Mouse (Mus musculus) limb, embryonic 12.5 days (tissue): ENCODE measurements around the gene Lpp. TPM values are rescaled to one million over a fixed set of nuclear protein-coding genes. Genes with fewer than 3 reads are reported as not detected.

Source experiments
- ATAC-seq: fragments of 200-750 bp; cut with Nextera tagmentation; 2 replicates; pipeline ENCODE4 v1.8.0; 2017; ENCODE audit warnings: low read depth, moderate TSS enrichment; ENCODE audit not compliant: insufficient number of reproducible peaks, insufficient read depth, low FRiP score, low TSS enrichment
- H3K27ac ChIP-seq: fragments of 300-500 bp; sonication (generic); 2 replicates; pipeline ENCODE4 v1.5.1; 2016; ENCODE audit warnings: mild to moderate bottlenecking, moderate library complexity
- H3K27me3 ChIP-seq: fragments of 300-500 bp; sonication (generic); 2 replicates; pipeline ENCODE4 v1.6.1; 2016; ENCODE audit warnings: mild to moderate bottlenecking, moderate library complexity
- H3K36me3 ChIP-seq: fragments of 300-500 bp; sonication (generic); 2 replicates; pipeline ENCODE4 v1.6.1; 2016; ENCODE audit warnings: mild to moderate bottlenecking, moderate library complexity
- H3K4me1 ChIP-seq: fragments of 300-500 bp; sonication (generic); replicated peaks from 2 replicates; pipeline ENCODE4 v1.6.1; 2016
- H3K4me2 ChIP-seq: fragments of 300-500 bp; sonication (generic); 2 replicates; pipeline ENCODE4 v1.6.1; 2016; ENCODE audit warnings: mild to moderate bottlenecking, moderate library complexity
- H3K4me3 ChIP-seq: fragments of 300-500 bp; sonication (generic); replicated peaks from 2 replicates; pipeline ENCODE4 v1.5.1; 2016; ENCODE audit warnings: mild to moderate bottlenecking
- H3K9ac ChIP-seq: fragments of 300-500 bp; sonication (generic); replicated peaks from 2 replicates; pipeline ENCODE4 v1.6.1; 2016; ENCODE audit warnings: mild to moderate bottlenecking, moderate library complexity
- H3K9me3 ChIP-seq: fragments of 300-500 bp; sonication (generic); 2 replicates; pipeline ENCODE4 v1.6.1; 2016; ENCODE audit warnings: mild to moderate bottlenecking, moderate library complexity
- WGBS: fragments of 180-500 bp; shearing (Covaris S2); methylation state at CpG from one replicate; pipeline ENCODE4 v1.1.7; 2016; 5-methylcytosine and 5-hydroxymethylcytosine counted together
- polyA plus RNA-seq: library from polyadenylated mRNA; unstranded; fragments of >200 nt; fragmentation: Nextera tagmentation; extraction: Ambion mirVana; gene quantifications from 2 replicates; pipeline ENCODE4 v1.2.1, GENCODE M21; 2016

The Lpp gene
- polyA plus RNA-seq, 1 experiment from 2014 or later, result 39.4 TPM

DNA sequence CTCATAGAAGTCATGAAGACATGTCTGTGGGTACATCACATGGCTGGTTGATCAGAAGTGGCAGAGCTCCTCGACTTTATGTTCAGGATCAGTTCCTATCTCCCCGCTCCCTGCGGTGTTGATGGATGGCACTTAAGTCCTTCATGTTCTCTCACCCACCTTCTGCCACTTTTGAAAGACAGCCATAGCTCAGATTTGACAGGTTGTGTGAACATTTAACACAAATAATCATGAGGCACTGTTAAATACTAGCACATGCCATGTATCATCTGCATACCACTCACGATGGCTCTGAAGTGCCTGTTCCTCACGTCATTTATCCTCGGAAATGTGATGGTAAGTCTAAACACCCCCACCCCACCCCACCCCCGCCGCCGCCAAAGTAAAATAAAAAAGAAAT lies 441.2 kb downstream of the Lpp start:
- no peaks in the 10 kb centered on the region for H3K36me3 ChIP-seq
- H3K4me1 ChIP-seq, result 0 out of 2 replicates have a peak, but pooled peaks cover 6% of the 10 kb centered on the region
- no peak for ATAC-seq
- no peak overlapping the region for H3K4me2 ChIP-seq
- no peak overlapping the region for H3K27ac ChIP-seq
- no peaks in the 10 kb centered on the region for H3K27me3 ChIP-seq
- WGBS, result 85% methylated on average over 9 of the region's 9 CpGs
- H3K9ac ChIP-seq, result no peak overlapping the region
- no peak overlapping the region for H3K4me3 ChIP-seq
- H3K9me3 ChIP-seq, result no peaks in the 10 kb centered on the region

GRCm38 (mm10) chr16:24836550-24836949 lies 443.2 kb downstream of the Lpp start:
- ATAC-seq, result no peak
- Histone ChIP-seq H3K9ac (no peak overlapping the region), H3K9me3 (no peaks in the 10 kb centered on the region), H3K36me3 (no peaks in the 10 kb centered on the region), H3K4me3 (no peak overlapping the region), H3K4me2 (no peak overlapping the region), H3K27me3 (no peaks in the 10 kb centered on the region), H3K27ac (no peak overlapping the region), H3K4me1 (0 out of 2 replicates have a peak, but pooled peaks cover 6% of the 10 kb centered on the region)
- WGBS, result 86% methylated on average over 5 of the region's 5 CpGs

DNA sequence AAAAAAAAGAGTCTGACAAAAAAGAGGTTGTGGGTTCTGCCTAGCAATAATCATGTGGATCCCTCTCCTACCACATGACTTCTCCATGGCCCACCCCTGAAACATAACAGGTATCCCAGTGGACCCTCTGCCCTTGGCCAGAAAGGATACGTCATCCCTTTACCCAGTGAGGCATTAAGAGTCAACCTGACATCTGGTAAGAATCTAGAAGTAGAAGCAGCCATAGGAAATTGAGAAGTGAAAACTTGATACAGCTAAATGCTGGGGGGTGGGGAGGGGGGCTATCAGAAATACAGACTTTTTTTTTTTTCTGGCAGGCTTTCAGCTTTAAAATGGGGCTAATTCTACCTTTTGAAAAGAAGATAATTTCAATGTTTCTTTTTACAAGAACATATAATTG lies 445.7 kb downstream of the Lpp start:
- H3K4me3 ChIP-seq, result no peak overlapping the region
- ATAC-seq, result no peak
- no peaks in the 10 kb centered on the region for H3K27me3 ChIP-seq
- H3K27ac ChIP-seq, result no peak overlapping the region
- H3K4me2 ChIP-seq, result no peak overlapping the region
- WGBS, result 44% methylated on average over 1 of the region's 1 CpGs
- no peaks in the 10 kb centered on the region for H3K4me1 ChIP-seq
- no peaks in the 10 kb centered on the region for H3K9me3 ChIP-seq
- no peak overlapping the region for H3K9ac ChIP-seq
- no peaks in the 10 kb centered on the region for H3K36me3 ChIP-seq

DNA sequence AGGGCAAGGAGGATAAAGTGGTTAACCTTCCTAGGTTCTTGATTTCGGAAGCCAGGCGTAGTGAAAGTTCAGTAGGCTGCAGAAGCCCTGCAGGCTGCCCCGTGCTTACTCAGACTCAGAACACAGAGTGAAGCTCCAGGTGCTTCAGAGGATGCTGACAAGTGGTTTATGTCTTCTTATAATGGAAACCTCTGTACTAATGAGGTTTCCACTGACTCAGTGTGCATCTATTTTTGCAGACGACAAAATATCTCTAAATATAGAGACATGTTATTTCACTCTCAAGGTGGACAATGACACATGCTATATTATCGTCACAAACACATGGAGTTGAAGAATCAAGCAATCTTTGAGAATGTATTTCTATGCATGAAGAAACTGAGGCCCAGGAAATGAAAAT lies 446.8 kb downstream of the Lpp start:
- H3K27ac ChIP-seq, result no peak overlapping the region
- H3K4me2 ChIP-seq, result no peak overlapping the region
- H3K9me3 ChIP-seq, result no peaks in the 10 kb centered on the region
- no peaks in the 10 kb centered on the region for H3K27me3 ChIP-seq
- H3K36me3 ChIP-seq, result no peaks in the 10 kb centered on the region
- H3K4me3 ChIP-seq, result no peak overlapping the region
- H3K9ac ChIP-seq, result no peak overlapping the region
- no peak for ATAC-seq
- WGBS, result 92% methylated on average over 5 of the region's 5 CpGs
- no peaks in the 10 kb centered on the region for H3K4me1 ChIP-seq

DNA sequence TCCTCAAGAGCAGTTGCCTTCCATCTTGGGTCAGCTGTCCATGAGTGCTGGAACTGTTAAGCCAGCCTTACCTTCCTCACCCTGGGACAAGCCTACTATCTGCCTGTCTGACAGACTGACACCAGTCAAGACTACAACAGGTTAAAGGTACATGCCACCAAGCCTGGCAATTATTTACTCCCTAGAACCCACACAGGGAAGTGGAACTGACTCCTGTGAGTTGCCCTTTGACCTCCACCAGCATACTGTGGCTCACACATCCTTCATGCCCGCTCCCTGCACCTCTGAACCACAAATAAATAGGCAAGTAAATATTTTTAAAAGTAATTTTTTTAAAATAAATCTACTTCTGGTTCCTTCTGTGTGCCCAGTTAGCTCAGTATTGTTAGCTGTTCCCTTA lies 452.8 kb downstream of the Lpp start:
- 91% methylated on average over 1 of the region's 1 CpGs for WGBS
- ATAC-seq, result no peak
- no peak overlapping the region for H3K27ac ChIP-seq

DNA sequence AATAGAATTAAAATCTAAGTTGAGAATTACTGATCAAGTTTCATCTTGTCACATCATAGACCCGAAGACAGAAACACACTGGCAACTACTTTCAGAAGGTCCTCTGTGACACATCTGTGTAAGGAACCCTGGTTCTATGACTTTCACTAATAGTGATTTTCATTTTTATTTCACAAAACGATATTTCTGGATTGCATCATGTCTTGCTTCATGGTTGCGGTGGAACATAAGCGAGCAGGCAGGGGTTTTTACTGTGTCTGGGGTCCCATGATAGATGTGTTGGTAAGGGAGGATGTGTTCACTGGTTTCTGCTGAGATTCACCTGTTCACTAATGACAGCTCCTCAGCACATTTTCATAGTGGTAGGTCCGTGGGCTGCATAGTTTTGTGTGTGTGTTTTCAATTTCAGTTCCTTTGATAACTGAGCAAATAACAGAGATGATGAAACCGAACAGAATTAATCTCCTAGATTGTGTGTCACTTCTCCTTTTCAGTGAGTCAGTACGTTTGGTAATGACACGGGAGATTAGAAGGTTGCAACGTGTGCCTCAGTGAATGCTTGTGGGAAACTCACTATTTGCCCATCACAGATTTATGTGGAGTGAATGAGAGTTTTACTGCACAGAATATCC lies 466.3 kb downstream of the Lpp start:
- H3K27ac ChIP-seq, result no peak overlapping the region
- H3K9ac ChIP-seq, result no peak overlapping the region
- no peaks in the 10 kb centered on the region for H3K27me3 ChIP-seq
- H3K4me3 ChIP-seq, result no peak overlapping the region
- ATAC-seq, result no peak
- no peaks in the 10 kb centered on the region; the same call in 1 of the 2 replicates for H3K4me1 ChIP-seq
- H3K9me3 ChIP-seq, result no peaks in the 10 kb centered on the region
- H3K36me3 ChIP-seq, result no peaks in the 10 kb centered on the region
- no peak overlapping the region for H3K4me2 ChIP-seq
- 88% methylated on average over 9 of the region's 9 CpGs for WGBS

More for the DNA sequence above, 452.8 kb downstream of the Lpp start:
- H3K9ac ChIP-seq, result no peak overlapping the region
- H3K9me3 ChIP-seq, result no peaks in the 10 kb centered on the region
- no peaks in the 10 kb centered on the region for H3K4me1 ChIP-seq
- H3K36me3 ChIP-seq, result no peaks in the 10 kb centered on the region
- H3K27me3 ChIP-seq, result no peaks in the 10 kb centered on the region
- H3K4me2 ChIP-seq, result no peak overlapping the region
- no peak overlapping the region for H3K4me3 ChIP-seq

DNA sequence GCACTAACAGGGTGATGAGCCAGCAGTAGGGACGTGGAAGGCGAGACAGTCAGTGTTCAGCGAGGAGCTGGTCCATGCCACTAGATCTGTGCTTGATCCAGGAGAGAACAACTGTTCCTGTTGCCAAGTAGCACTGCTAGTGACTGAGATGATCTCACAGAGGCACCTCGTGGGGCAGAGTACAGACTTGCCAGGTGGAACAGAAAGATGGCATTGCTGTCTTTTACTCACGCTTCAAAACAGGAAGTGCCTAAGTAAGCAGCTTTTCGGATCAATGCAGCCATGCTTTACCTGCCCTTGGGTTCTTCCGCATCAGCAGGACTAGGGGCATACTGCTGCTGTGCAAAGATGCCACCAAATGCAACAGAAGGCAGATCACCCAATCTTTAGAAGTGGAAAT lies 467.1 kb downstream of the Lpp start:
- WGBS, result 85% methylated on average over 7 of the region's 7 CpGs
- no peak overlapping the region for H3K27ac ChIP-seq
- no peak overlapping the region for H3K4me3 ChIP-seq
- no peaks in the 10 kb centered on the region for H3K27me3 ChIP-seq
- H3K36me3 ChIP-seq, result no peaks in the 10 kb centered on the region
- H3K9me3 ChIP-seq, result no peaks in the 10 kb centered on the region
- no peak overlapping the region for H3K9ac ChIP-seq
- no peaks in the 10 kb centered on the region; the same call in 1 of the 2 replicates for H3K4me1 ChIP-seq
- no peak for ATAC-seq
- H3K4me2 ChIP-seq, result no peak overlapping the region

DNA sequence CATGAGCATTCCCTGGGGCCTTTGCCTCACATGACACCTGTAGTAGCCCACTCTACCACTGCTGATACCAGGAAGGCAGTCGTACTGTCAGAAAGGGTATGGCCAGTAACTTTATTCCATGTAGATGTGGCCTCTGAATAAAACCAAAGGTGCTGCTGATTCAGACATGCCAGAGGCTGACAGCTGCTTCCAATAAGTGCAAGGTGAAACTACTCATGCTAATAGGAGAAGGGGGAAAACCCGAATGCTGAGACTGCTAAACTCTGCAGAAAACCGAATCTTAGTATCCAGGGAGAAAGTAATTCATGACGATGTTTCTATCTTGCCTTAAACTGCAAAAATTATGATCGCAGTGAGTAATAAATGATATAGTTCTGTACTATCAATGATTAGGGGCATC lies 468.1 kb downstream of the Lpp start:
- Histone ChIP-seq H3K4me2 (no peak overlapping the region), H3K9me3 (no peaks in the 10 kb centered on the region), H3K27ac (no peak overlapping the region), H3K9ac (no peak overlapping the region), H3K36me3 (no peaks in the 10 kb centered on the region), H3K27me3 (no peaks in the 10 kb centered on the region), H3K4me1 (no peaks in the 10 kb centered on the region; the same call in 1 of the 2 replicates), H3K4me3 (no peak overlapping the region)
- no peak for ATAC-seq
- 58% methylated on average over 5 of the region's 5 CpGs for WGBS

DNA sequence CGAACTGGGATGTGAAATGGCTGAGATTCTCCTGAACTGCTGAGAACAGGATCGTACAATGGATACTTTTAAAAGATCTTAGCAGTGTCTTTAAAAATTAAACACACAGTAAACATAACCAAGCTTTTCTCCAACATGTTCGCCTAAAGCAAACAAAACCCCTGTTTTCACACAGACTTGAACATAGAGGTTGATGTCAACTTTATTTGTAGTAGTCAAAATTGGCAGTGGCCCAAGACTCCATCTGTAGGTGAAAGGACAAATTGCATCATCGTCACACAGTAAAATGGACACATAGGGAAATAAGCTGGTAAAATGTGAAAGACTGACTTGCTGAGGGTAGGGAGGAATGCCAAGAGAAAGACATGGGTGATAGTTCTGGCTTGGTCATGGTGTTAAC lies 480.9 kb downstream of the Lpp start:
- peaks cover 6% of the 10 kb centered on the region; the same call in 1 of the 2 replicates for H3K9me3 ChIP-seq
- H3K27ac ChIP-seq, result no peak overlapping the region
- no peaks in the 10 kb centered on the region for H3K27me3 ChIP-seq
- H3K4me1 ChIP-seq, result no peaks in the 10 kb centered on the region
- ATAC-seq, result no peak
- H3K9ac ChIP-seq, result no peak overlapping the region
- 75% methylated on average over 4 of the region's 4 CpGs for WGBS
- H3K4me3 ChIP-seq, result no peak overlapping the region
- H3K36me3 ChIP-seq, result peaks cover 15% of the 10 kb centered on the region
- no peak overlapping the region for H3K4me2 ChIP-seq

DNA sequence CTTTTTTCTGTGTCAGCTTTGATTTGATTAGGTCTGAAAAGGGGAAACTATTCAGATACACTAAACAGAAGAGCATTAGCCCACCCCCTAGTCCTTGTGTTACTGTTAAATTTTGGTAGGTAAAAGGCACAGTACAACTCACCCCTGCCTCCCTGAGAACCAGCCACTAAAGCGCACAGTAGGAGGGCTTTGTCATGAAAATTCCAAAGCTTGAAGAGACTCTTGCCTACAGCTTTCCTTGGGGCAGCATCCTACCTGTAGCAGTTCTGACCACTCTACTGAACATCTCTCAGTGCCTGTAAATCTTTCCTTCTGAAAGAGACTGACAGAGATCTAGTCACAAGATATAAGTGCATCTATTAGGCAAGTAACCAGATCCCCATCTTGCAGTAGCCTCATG lies 482.4 kb downstream of the Lpp start:
- Histone ChIP-seq H3K4me3 (no peak overlapping the region), H3K9ac (no peak overlapping the region), H3K9me3 (peaks cover 6% of the 10 kb centered on the region; the same call in 1 of the 2 replicates), H3K27ac (no peak overlapping the region), H3K4me1 (0 out of 2 replicates have a peak, but pooled peaks cover 2% of the 10 kb centered on the region), H3K36me3 (peaks cover 14% of the 10 kb centered on the region), H3K27me3 (no peaks in the 10 kb centered on the region), H3K4me2 (no peak overlapping the region)
- WGBS, result 56% methylated on average over 1 of the region's 1 CpGs
- no peak for ATAC-seq

GRCm38 (mm10) chr16:24878977-24879376 lies 485.7 kb downstream of the Lpp start:
- ATAC-seq, result no peak

GRCm38 (mm10) chr16:24880698-24881097 lies 487.4 kb downstream of the Lpp start:
- Histone ChIP-seq H3K36me3 (no peaks in the 10 kb centered on the region), H3K9ac (no peak overlapping the region), H3K4me3 (no peak overlapping the region), H3K9me3 (no peaks in the 10 kb centered on the region), H3K27ac (no peak overlapping the region), H3K4me2 (no peak overlapping the region), H3K27me3 (no peaks in the 10 kb centered on the region), H3K4me1 (0 out of 2 replicates have a peak, but pooled peaks cover 2% of the 10 kb centered on the region)
- 61% methylated on average over 8 of the region's 8 CpGs for WGBS
- ATAC-seq, result no peak

More at GRCm38 (mm10) chr16:24878977-24879376, 485.7 kb downstream of the Lpp start:
- H3K36me3 ChIP-seq, result no peaks in the 10 kb centered on the region
- no peak overlapping the region for H3K4me3 ChIP-seq
- H3K9ac ChIP-seq, result no peak overlapping the region
- H3K27ac ChIP-seq, result no peak overlapping the region
- no peaks in the 10 kb centered on the region for H3K27me3 ChIP-seq
- H3K9me3 ChIP-seq, result no peaks in the 10 kb centered on the region
- 0 out of 2 replicates have a peak, but pooled peaks cover 2% of the 10 kb centered on the region for H3K4me1 ChIP-seq
- no peak overlapping the region for H3K4me2 ChIP-seq
- 64% methylated on average over 4 of the region's 4 CpGs for WGBS
